Mouse (Mus musculus) midbrain, embryonic 16.5 days (tissue): Measurements from ENCODE around the gene Clcn1. TPM values are rescaled to one million over a fixed set of nuclear protein-coding genes. Genes with fewer than 3 reads are reported as not detected.

Experiments used
- ATAC-seq: fragments of 200-750 bp; cut with Nextera tagmentation; 2 replicates; pipeline ENCODE4 v1.8.0; 2017; ENCODE audit warnings: moderate TSS enrichment
- H3K27ac ChIP-seq: fragments of 300-500 bp; sonication (generic); 2 replicates; pipeline ENCODE4 v1.5.1; 2014; ENCODE audit warnings: mild to moderate bottlenecking, low read length, mixed read lengths
- H3K27me3 ChIP-seq: fragments of 300-500 bp; sonication (generic); 2 replicates; pipeline ENCODE4 v1.6.1; 2014; ENCODE audit warnings: low read depth, low read length, mixed read lengths; ENCODE audit not compliant: control insufficient read depth, insufficient read depth
- H3K36me3 ChIP-seq: fragments of 300-500 bp; sonication (generic); 2 replicates; pipeline ENCODE4 v1.6.1; 2014; ENCODE audit warnings: mild to moderate bottlenecking, low read length, moderate library complexity, mixed read lengths; ENCODE audit not compliant: control insufficient read depth, insufficient read depth
- H3K4me1 ChIP-seq: fragments of 300-500 bp; sonication (generic); 2 replicates; pipeline ENCODE4 v1.6.1; 2014; ENCODE audit warnings: mild to moderate bottlenecking, low read length, mixed read lengths; ENCODE audit not compliant: control insufficient read depth, insufficient read depth
- H3K4me2 ChIP-seq: fragments of 300-500 bp; sonication (generic); 2 replicates; pipeline ENCODE4 v1.6.1; 2014; ENCODE audit warnings: mild to moderate bottlenecking, low read length, mixed read lengths
- H3K4me3 ChIP-seq: fragments of 300-500 bp; sonication (generic); 2 replicates; pipeline ENCODE4 v1.5.1; 2014; ENCODE audit warnings: low read depth, mild to moderate bottlenecking, low read length, moderate library complexity, mixed read lengths
- H3K9ac ChIP-seq: fragments of 300-500 bp; sonication (generic); 2 replicates; pipeline ENCODE4 v1.6.1; 2014; ENCODE audit warnings: low read depth, low read length, mixed read lengths
- H3K9me3 ChIP-seq: fragments of 300-500 bp; sonication (generic); replicated peaks from 2 replicates; pipeline ENCODE4 v1.6.1; 2014; ENCODE audit warnings: mild to moderate bottlenecking, low read length, mixed read lengths; ENCODE audit not compliant: control insufficient read depth, poor library complexity, severe bottlenecking
- WGBS: fragments of 180-500 bp; shearing (Covaris S2); extraction: QIAGEN DNeasy Blood & Tissue Kit; methylation state at CpG from one replicate; pipeline ENCODE4 v1.1.7; 2014; 5-methylcytosine and 5-hydroxymethylcytosine counted together
- polyA plus RNA-seq: library from polyadenylated mRNA; unstranded; fragments of >200 nt; fragmentation: Nextera tagmentation; extraction: Ambion mirVana; gene quantifications from 2 replicates; pipeline ENCODE4 v1.2.1, GENCODE M21; 2015

Clcn1 gene
- polyA plus RNA-seq, 1 experiment from 2014 or later: 1.3 TPM

GRCm38 (mm10) chr6:42257303-42257863 lies 29.1 kb upstream of the Clcn1 start:
- Histone ChIP-seq H3K4me2 (no peak overlapping the region), H3K9ac (no peak overlapping the region), H3K4me1 (peaks cover 3% of the 10 kb centered on the region; the same call in 1 of the 2 replicates), H3K27me3 (peaks cover 3% of the 10 kb centered on the region; the same call in 1 of the 2 replicates), H3K4me3 (no peak overlapping the region), H3K9me3 (no peaks in the 10 kb centered on the region), H3K27ac (no peak overlapping the region), H3K36me3 (no peaks in the 10 kb centered on the region)
- 0 out of 2 replicates have a peak, but pooled peaks have one; percentile 68 for ATAC-seq
- 20% methylated on average over 11 of the region's 11 CpGs for WGBS

DNA sequence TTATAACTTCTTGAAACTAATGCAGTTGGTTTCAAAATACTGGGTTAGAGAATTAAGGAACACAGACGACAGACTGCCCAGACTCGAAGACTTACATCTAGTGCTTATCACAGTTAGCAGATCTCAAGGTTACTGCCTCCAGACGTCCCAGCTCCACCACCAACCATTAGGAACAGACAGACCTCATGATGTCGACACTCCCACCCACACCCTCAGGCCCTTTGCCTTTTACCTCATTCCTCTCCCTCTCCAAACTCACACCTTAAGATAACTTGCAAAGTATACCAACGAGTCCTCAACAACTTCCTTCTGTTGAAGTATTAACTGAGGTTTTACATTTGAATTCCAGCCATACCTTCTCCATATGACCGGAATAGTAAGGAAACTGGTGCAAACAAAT lies 26.1 kb upstream of the Clcn1 start:
- Histone ChIP-seq H3K9me3 (no peaks in the 10 kb centered on the region), H3K27ac (no peak overlapping the region), H3K4me3 (no peak overlapping the region), H3K4me1 (peaks cover 6% of the 10 kb centered on the region; the same call in 1 of the 2 replicates), H3K9ac (no peak overlapping the region), H3K4me2 (no peak overlapping the region), H3K27me3 (peaks cover 3% of the 10 kb centered on the region; the same call in 1 of the 2 replicates), H3K36me3 (no peaks in the 10 kb centered on the region)
- ATAC-seq: no peak
- WGBS: 77% methylated on average over 6 of the region's 6 CpGs

DNA sequence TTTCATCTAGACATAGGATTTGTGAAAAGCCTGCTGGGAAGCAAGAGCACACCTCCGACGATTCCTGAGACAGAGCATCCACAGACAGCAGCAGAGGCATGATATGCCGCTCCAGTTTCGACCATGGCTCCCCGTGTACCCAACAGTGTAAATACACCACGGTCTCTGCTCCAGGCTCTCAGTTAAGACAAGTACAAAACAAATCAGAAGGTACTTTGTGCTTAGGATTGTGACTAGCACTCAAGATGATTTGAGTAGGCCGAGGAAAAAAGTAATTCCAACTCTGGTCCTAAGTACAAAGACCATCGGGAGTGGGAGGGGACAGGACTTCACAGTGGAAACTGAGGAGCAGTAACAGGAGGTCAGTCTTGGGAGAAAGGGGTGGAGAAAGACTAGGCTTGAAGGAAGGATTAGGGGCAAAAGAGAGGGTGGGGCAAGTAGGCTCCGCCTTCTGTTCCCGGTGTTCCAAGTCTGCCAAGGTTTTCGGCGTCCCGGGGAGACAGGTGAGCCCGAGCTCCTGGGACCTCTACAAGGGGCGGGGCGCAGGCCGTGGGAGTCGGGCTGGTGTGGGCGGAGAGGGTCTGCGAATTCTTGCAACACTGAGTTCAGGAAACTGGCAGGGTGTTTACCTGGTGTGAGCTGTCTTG lies 24.8 kb upstream of the Clcn1 start, which contains the start of gene Tmem139:
Tmem139 (plus strand) TSS at position 447 of the 647 bp plus-strand sequence.
- Histone ChIP-seq H3K4me3 (no peak within 1 kb of the TSS), H3K27ac (no peak within 1 kb of the TSS), H3K4me1 (peaks cover 11% of the 10 kb centered on the region), H3K9me3 (no peaks in the 10 kb centered on the region), H3K9ac (no peak within 1 kb of the TSS), H3K4me2 (no peak within 1 kb of the TSS), H3K27me3 (peaks cover 3% of the 10 kb centered on the region; the same call in 1 of the 2 replicates), H3K36me3 (no peaks in the 10 kb centered on the region)
- ATAC-seq: no peak
- 21% methylated on average over 20 of the region's 20 CpGs for WGBS

GRCm38 (mm10) chr6:42264626-42265312 lies 21.7 kb upstream of the Clcn1 start, which contains the start of gene Casp2:
Casp2 (plus strand) TSS chr6:42264985.
- Histone ChIP-seq H3K4me3 (peak within 1 kb of the TSS; percentile 63), H3K9me3 (no peaks in the 10 kb centered on the region), H3K27ac (peak within 1 kb of the TSS; percentile 83), H3K36me3 (peaks cover 13% of the 10 kb centered on the region), H3K9ac (peak within 1 kb of the TSS; percentile 79), H3K4me1 (peaks cover 11% of the 10 kb centered on the region), H3K27me3 (peaks cover 3% of the 10 kb centered on the region; the same call in 1 of the 2 replicates), H3K4me2 (peak within 1 kb of the TSS; percentile 60)
- WGBS: under 1% methylated on average over 51 of the region's 51 CpGs
- ATAC-seq: peak; percentile 99

- Histone ChIP-seq H3K27ac (peak overlapping the region; percentile 83), H3K9me3 (no peaks in the 10 kb centered on the region), H3K4me2 (peak overlapping the region; percentile 60), H3K4me1 (peaks cover 11% of the 10 kb centered on the region), H3K9ac (peak overlapping the region; percentile 79), H3K4me3 (peak overlapping the region; percentile 63), H3K36me3 (peaks cover 19% of the 10 kb centered on the region), H3K27me3 (peaks cover 3% of the 10 kb centered on the region; the same call in 1 of the 2 replicates)
- ATAC-seq: peak; percentile 6
- WGBS: 0% methylated on average over 21 of the region's 21 CpGs
These were observed 20.8 kb upstream of the Clcn1 start for GRCm38 (mm10) chr6:42265391-42266330.

GRCm38 (mm10) chr6:42270817-42271216 lies 15.7 kb upstream of the Clcn1 start:
- H3K4me2 ChIP-seq: no peak overlapping the region
- peaks cover 8% of the 10 kb centered on the region for H3K4me1 ChIP-seq
- H3K36me3 ChIP-seq: peaks cover 30% of the 10 kb centered on the region
- no peak overlapping the region for H3K9ac ChIP-seq
- no peak overlapping the region for H3K27ac ChIP-seq
- H3K27me3 ChIP-seq: no peaks in the 10 kb centered on the region
- ATAC-seq: no peak
- H3K4me3 ChIP-seq: no peak overlapping the region
- no peaks in the 10 kb centered on the region for H3K9me3 ChIP-seq

DNA sequence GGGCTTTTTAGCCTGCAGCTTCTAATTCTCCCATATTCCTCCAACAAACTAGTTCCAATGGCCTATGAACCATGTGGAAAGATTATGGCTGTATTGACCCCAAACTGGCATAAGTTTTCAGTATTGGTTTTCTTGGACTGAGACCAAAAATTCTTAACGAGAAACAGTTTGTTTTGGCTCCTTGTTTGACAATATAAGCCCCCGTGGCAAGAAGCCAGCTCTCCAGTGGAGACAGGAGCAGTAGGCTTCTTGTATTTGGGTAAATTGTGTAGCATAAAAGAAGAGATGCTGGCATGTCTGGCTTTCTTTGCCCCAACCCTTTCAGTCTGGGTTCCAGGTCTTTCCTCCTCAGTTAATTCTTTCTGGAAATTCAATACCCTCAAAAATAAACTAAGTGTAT lies 10.3 kb upstream of the Clcn1 start:
- H3K9ac ChIP-seq: no peak overlapping the region
- 61% methylated on average over 2 of the region's 2 CpGs for WGBS
- H3K4me1 ChIP-seq: no peaks in the 10 kb centered on the region
- no peak overlapping the region for H3K4me3 ChIP-seq
- H3K36me3 ChIP-seq: peaks cover 52% of the 10 kb centered on the region
- no peak overlapping the region for H3K4me2 ChIP-seq
- no peaks in the 10 kb centered on the region for H3K27me3 ChIP-seq
- no peak for ATAC-seq
- no peaks in the 10 kb centered on the region for H3K9me3 ChIP-seq
- no peak overlapping the region for H3K27ac ChIP-seq

DNA sequence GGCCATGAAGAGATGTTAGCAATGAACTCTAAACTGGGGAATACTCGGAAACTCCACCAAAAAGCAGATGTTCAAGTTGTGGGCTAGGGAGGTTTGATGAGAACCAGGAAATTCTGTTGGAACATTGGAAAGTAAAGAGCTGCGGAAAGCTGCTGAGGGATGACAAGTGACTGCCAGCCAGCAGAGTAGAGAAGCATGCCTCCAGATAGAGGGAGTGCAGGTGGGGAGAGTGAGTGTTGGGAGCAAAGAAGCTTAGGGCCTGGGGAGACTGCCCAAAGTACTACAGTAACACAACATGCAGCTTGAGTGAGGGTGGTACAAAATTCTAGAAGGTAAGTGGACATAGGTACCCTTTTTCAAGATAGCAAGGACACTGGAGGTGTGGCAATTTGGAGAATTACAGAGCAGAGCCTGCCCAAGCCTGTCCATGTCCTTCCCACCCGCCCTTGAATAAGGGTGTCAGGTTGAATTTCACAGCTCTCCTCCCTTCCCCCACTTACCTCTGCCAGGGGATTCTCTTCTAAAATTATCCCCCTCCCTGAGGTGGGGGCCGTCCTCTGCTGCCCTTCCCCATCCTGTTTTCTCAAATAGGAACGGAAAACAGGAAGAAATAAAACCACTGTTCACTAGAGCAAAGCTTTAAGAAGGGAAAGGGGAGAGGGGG lies 3.5 kb upstream of the Clcn1 start:
- 80% methylated on average over 5 of the region's 5 CpGs for WGBS
- no peaks in the 10 kb centered on the region for H3K9me3 ChIP-seq
- H3K4me2 ChIP-seq: no peak overlapping the region
- peaks cover 50% of the 10 kb centered on the region for H3K36me3 ChIP-seq
- no peaks in the 10 kb centered on the region for H3K4me1 ChIP-seq
- H3K9ac ChIP-seq: no peak overlapping the region
- no peaks in the 10 kb centered on the region for H3K27me3 ChIP-seq
- no peak overlapping the region for H3K27ac ChIP-seq
- no peak overlapping the region for H3K4me3 ChIP-seq
- no peak; the same call in 1 of the 2 replicates for ATAC-seq
